Mouse (Mus musculus): ENCODE results near the gene Stard13. TPM values are rescaled to one million over a fixed set of nuclear protein-coding genes. Genes with fewer than 3 reads are reported as not detected.

Gene Stard13
- total RNA-seq, 2 experiments from 2014 or later, result 23.0 to 23.3 TPM

Other genes with a start within 250 kb of the Stard13 start
- 1 to 10 TPM in 1 of 2 experiments, not detected in 1; 2.4 TPM for gene Gm42906, start 194.3 kb upstream of the Stard13 start, total RNA-seq (2021)